Mouse (Mus musculus): Measurements from ENCODE around the gene Dusp19. TPM values are rescaled to one million over a fixed set of nuclear protein-coding genes. Genes with fewer than 3 reads are reported as not detected.

Dusp19 gene
- total RNA-seq (2021): 10 to 100 TPM; 21.2 to 24.7 TPM
- long read RNA-seq, experiment 1, transcript Dusp19-201 (4 exons, 1,632 nt): major isoform, 13 of 22 reads
- long read RNA-seq, experiment 1, partial matches to known transcripts: 0 of 22 reads
- long read RNA-seq, experiment 1, other reads (novel, unspliced or antisense): 5 of 22 reads
- long read RNA-seq, experiment 2, transcript Dusp19-201 (4 exons, 1,632 nt): major isoform, 7 of 13 reads
- long read RNA-seq, experiment 2, partial matches to known transcripts: 2 of 13 reads
- long read RNA-seq, experiment 2, other reads (novel, unspliced or antisense): 3 of 13 reads

- peak; percentile 97 to 98 for DNase-seq (ENCODE audit: low spot score in 2 of 2)
Observed at GRCm38 (mm10) chr2:80616854-80617737, at the start of gene Dusp19, which contains the start of gene Nup35. Gene Dusp19, plus strand, starts transcription at chr2:80617045. Gene Nup35, plus strand, starts transcription at chr2:80617236.

- DNase-seq (ENCODE audit: low spot score in 2 of 2): no peak
Observed at GRCm38 (mm10) chr2:80567411-80567810, 49.4 kb upstream of the Dusp19 start.

- peak in 1 of 2 experiments; percentile 18 for DNase-seq (ENCODE audit: low spot score in 2 of 2)
Observed at GRCm38 (mm10) chr2:80570656-80571055, 46.2 kb upstream of the Dusp19 start.

GRCm38 (mm10) chr2:80577286-80577685 is 39.6 kb upstream of the Dusp19 start:
- no peak for DNase-seq (ENCODE audit: low spot score in 2 of 2)

GRCm38 (mm10) chr2:80579253-80579891 is 37.5 kb upstream of the Dusp19 start:
- DNase-seq (ENCODE audit: low spot score in 2 of 2): no peak

- DNase-seq (ENCODE audit: low spot score in 2 of 2): peak; percentile 31 to 44
Observed at GRCm38 (mm10) chr2:80580311-80580961, 36.4 kb upstream of the Dusp19 start.

GRCm38 (mm10) chr2:80581043-80581711 is 35.7 kb upstream of the Dusp19 start, which contains the start of gene Nckap1:
Gene Nckap1, minus strand, starts transcription at chr2:80581380.
- DNase-seq (ENCODE audit: low spot score in 2 of 2): peak; percentile 85 to 88

- no peak for DNase-seq (ENCODE audit: low spot score in 2 of 2)
Observed at GRCm38 (mm10) chr2:80582356-80582755, 34.5 kb upstream of the Dusp19 start.

- peak in 1 of 2 experiments; percentile 9 for DNase-seq (ENCODE audit: low spot score in 2 of 2)
Observed at GRCm38 (mm10) chr2:80594215-80594918, 22.5 kb upstream of the Dusp19 start.

GRCm38 (mm10) chr2:80596960-80597359 is 19.9 kb upstream of the Dusp19 start:
- peak; percentile 30 to 46 for DNase-seq (ENCODE audit: low spot score in 2 of 2)

GRCm38 (mm10) chr2:80599850-80600249 is 17.0 kb upstream of the Dusp19 start:
- no peak for DNase-seq (ENCODE audit: low spot score in 2 of 2)

GRCm38 (mm10) chr2:80600611-80601010 is 16.2 kb upstream of the Dusp19 start:
- no peak for DNase-seq (ENCODE audit: low spot score in 2 of 2)

- no peak for DNase-seq (ENCODE audit: low spot score in 2 of 2)
Observed at GRCm38 (mm10) chr2:80602756-80603155, 14.1 kb upstream of the Dusp19 start.

GRCm38 (mm10) chr2:80603771-80604426 is 12.9 kb upstream of the Dusp19 start:
- no peak for DNase-seq (ENCODE audit: low spot score in 2 of 2)

- no peak for DNase-seq (ENCODE audit: low spot score in 2 of 2)
Observed at GRCm38 (mm10) chr2:80612286-80612685, 4.6 kb upstream of the Dusp19 start.

- peak in 1 of 2 experiments; percentile 35 for DNase-seq (ENCODE audit: low spot score in 2 of 2)
Observed at GRCm38 (mm10) chr2:80612796-80613195, 4.0 kb upstream of the Dusp19 start.

- DNase-seq (ENCODE audit: low spot score in 2 of 2): no peak
Observed at GRCm38 (mm10) chr2:80618991-80619390, 2.1 kb downstream of the Dusp19 start.

GRCm38 (mm10) chr2:80621921-80622320 is 5.1 kb downstream of the Dusp19 start:
- DNase-seq (ENCODE audit: low spot score in 2 of 2): no peak

GRCm38 (mm10) chr2:80624523-80624922 is 7.7 kb downstream of the Dusp19 start:
- no peak for DNase-seq (ENCODE audit: low spot score in 2 of 2)
